Mouse (Mus musculus): ENCODE data around the gene Btbd2. TPM values are rescaled to one million over a fixed set of nuclear protein-coding genes. Genes with fewer than 3 reads are reported as not detected.
A peak's percentile ranks its signal among the peaks of the same experiment; 100 is the strongest.

The Btbd2 gene
- polyA plus RNA-seq, 1 experiment from 2014 or later, result 12.7 TPM

GRCm38 (mm10) chr10:80697812-80698211 lies 40.9 kb upstream of the Btbd2 start:
- H3K27me3 ChIP-seq, result no peaks in the 10 kb centered on the region
- peak overlapping the region; percentile 37 for H3K4me3 ChIP-seq (replicated peaks)
- WGBS (ENCODE audit: insufficient replicate concordance), result 15% methylated on average over 9 of the region's 9 CpGs
- peak overlapping the region; percentile 69 for H3K4me2 ChIP-seq
- peaks cover 91% of the 10 kb centered on the region for H3K4me1 ChIP-seq (replicated peaks)
- peak overlapping the region; percentile 93 for H3K27ac ChIP-seq
- H3K36me3 ChIP-seq, result peaks cover 27% of the 10 kb centered on the region
- H3K9me3 ChIP-seq (replicated peaks), result no peaks in the 10 kb centered on the region
- H3K9ac ChIP-seq, result peak overlapping the region; percentile 76
- peak; percentile 71 for ATAC-seq (ENCODE audit: low read depth)
- DNase-seq, result peak; percentile 92

GRCm38 (mm10) chr10:80697393-80697787 lies 40.5 kb upstream of the Btbd2 start:
- DNase-seq, result no peak
- Histone ChIP-seq H3K9ac (peak overlapping the region; percentile 76), H3K36me3 (peaks cover 27% of the 10 kb centered on the region), H3K27me3 (no peaks in the 10 kb centered on the region), H3K4me1 (replicated peaks) (peaks cover 92% of the 10 kb centered on the region), H3K4me2 (peak overlapping the region; percentile 69), H3K9me3 (replicated peaks) (no peaks in the 10 kb centered on the region), H3K27ac (peak overlapping the region; percentile 93), H3K4me3 (replicated peaks) (peak overlapping the region; percentile 37)
- WGBS (ENCODE audit: insufficient replicate concordance), result 61% methylated on average over 8 of the region's 8 CpGs
- ATAC-seq (ENCODE audit: low read depth), result no peak

DNA sequence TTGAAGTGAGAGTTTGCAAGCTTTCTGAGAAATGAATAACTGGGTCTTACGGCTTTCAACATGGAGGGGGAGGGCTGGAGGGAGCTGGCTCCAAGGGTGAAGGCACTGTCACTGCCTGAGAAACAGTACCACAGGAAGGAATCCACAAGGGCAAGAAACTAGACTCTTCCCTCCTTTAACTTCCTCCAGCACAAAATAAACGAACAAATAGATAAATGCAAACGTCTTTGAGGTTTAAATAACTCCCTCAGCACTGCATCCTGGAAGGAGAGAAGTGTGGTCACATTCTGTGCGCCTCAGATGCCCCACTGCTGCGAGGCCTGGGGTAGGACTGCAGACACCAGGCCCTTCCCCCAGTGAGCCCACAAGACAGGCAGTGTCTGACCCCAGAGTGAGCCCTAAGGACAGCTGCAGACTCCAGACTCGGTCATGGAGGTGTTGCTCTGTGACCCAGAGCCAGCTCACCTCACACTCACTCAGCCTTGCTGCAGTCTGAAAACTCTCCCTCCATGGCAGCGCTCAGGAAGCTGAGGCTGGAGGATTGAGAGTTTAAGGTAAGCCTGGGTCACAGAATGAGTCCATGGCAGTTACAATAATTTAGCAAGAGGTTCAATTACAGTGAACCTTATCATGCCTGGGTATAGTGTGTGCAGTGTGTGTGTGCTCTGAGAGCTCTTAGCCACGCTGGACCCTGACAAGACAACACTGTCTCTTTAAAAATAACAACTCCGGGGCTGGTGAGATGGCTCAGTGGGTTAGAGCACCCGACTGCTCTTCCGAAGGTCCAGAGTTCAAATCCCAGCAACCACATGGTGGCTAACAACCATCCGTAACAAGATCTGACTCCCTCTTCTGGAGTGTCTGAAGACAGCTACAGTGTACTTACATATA lies 39.9 kb upstream of the Btbd2 start:
- peak overlapping the region; percentile 69 for H3K4me2 ChIP-seq
- peak overlapping the region; percentile 83 for H3K27ac ChIP-seq
- no peaks in the 10 kb centered on the region for H3K27me3 ChIP-seq
- WGBS (ENCODE audit: insufficient replicate concordance), result 32% methylated on average over 12 of the region's 12 CpGs
- peaks cover 28% of the 10 kb centered on the region for H3K36me3 ChIP-seq
- H3K4me1 ChIP-seq (replicated peaks), result peaks cover 99% of the 10 kb centered on the region
- no peaks in the 10 kb centered on the region for H3K9me3 ChIP-seq (replicated peaks)
- DNase-seq (no peak), ATAC-seq (ENCODE audit: low read depth) (no peak)
- H3K9ac ChIP-seq, result peak overlapping the region; percentile 48
- H3K4me3 ChIP-seq (replicated peaks), result no peak overlapping the region

DNA sequence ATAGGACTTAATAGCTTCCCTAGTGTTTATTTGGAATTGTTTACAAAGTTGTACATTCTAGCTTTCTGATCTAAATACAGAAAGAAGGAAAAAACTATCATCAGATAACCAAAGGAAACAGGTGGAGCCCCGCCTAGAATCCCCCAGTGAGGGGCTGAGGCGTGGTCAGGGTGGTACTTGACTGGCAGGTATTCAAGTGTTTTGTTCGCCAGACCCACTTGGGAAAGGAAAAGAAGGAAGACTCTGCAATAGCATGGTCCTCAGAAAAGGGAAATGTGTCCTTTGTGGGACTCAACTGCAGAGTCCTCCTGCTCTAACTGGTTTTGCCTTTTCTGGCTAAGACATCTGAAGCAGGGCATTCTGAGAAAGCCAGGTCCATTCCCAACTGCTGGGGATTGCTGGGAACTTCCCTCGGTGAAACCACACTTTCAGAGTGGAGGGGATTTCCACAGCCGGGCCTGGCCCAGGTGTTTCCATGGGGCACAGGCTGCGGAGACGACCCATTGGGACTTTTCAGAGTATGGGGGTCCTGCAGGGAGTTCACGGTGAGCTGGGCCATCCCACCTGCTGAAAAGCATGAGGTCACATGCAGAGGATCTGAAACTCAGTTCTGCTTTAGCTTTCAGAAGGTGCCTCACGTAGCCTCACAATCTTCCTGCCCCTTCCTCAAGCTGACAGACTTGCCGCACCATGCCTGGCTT lies 39.1 kb upstream of the Btbd2 start:
- 41% methylated on average over 10 of the region's 10 CpGs for WGBS (ENCODE audit: insufficient replicate concordance)
- Histone ChIP-seq H3K4me3 (replicated peaks) (no peak overlapping the region), H3K4me1 (replicated peaks) (peaks cover 96% of the 10 kb centered on the region), H3K27me3 (no peaks in the 10 kb centered on the region), H3K9me3 (replicated peaks) (no peaks in the 10 kb centered on the region), H3K9ac (peak overlapping the region; percentile 48), H3K36me3 (peaks cover 36% of the 10 kb centered on the region), H3K27ac (peak overlapping the region; percentile 83), H3K4me2 (peak overlapping the region; percentile 69)
- no peak for ATAC-seq (ENCODE audit: low read depth)
- no peak for DNase-seq

DNA sequence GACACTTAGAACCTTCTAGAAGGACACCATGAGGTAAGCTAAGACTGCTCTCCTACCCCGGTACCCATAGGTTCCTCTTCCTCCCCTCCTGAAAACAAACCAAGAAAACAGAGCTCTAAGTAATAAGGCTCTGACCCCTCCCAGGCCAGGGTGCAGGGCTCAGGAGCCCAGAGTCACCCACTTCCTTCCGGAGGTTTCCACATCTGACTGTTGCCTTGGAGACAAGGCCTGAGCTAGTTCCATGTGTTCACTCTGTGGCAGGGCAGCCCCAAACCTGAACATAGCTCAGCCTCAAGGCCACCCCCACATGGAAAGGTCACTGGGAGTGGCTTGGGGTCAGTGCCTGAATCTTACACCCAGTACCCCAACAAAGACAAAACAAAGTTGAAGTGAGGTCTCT lies 38.3 kb upstream of the Btbd2 start:
- whole genome bisulfite sequencing (ENCODE audit: insufficient replicate concordance), result 10% methylated on average over 2 of the region's 2 CpGs
- Histone ChIP-seq H3K9me3 (replicated peaks) (no peaks in the 10 kb centered on the region), H3K4me3 (replicated peaks) (no peak overlapping the region), H3K4me1 (replicated peaks) (peaks cover 88% of the 10 kb centered on the region), H3K9ac (peak overlapping the region; percentile 48), H3K36me3 (peaks cover 44% of the 10 kb centered on the region), H3K27ac (peak overlapping the region; percentile 83), H3K27me3 (no peaks in the 10 kb centered on the region), H3K4me2 (peak overlapping the region; percentile 25)
- peak; percentile 56 for DNase-seq
- peak; percentile 17 for ATAC-seq (ENCODE audit: low read depth)

DNA sequence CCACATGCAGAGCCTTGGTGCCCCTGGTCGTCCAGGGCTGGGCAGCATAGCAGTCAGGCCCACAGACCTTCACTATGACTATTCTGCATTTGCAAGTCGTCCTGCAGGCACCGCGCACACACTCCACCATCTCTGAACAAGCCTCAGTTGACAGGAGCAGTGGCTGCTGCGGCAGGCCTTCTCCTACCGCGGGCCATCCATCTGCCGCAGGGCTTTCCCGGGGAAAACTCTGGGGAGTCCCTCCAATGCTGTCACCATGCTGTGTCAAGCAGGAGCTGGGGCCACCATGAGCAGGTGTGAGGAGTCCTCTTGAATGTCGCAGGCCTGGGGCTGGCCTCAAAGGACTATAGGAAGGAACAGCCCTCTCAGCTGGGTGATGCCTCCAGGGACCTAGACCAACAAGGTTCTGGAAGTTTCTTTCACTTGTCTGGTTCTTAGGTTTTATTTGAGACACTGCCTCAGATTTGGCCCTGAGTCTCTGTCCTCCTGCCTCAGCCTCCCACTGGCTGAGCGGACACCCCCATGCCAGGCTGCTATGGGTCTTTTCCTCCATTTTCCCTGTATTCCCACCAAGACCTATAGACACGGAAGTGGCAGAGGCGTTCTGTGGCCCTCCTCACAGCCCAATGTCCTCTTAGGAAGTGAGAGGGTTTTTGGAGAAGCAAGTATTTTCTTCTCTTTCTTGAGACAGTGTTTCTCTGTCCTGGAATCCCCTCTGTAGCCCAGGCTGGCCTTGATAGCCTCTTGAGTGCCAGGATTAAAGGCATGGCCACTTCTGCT lies 37.5 kb upstream of the Btbd2 start:
- peak overlapping the region; percentile 83 for H3K27ac ChIP-seq
- WGBS (ENCODE audit: insufficient replicate concordance), result 86% methylated on average over 13 of the region's 13 CpGs
- H3K36me3 ChIP-seq, result peaks cover 52% of the 10 kb centered on the region

DNA sequence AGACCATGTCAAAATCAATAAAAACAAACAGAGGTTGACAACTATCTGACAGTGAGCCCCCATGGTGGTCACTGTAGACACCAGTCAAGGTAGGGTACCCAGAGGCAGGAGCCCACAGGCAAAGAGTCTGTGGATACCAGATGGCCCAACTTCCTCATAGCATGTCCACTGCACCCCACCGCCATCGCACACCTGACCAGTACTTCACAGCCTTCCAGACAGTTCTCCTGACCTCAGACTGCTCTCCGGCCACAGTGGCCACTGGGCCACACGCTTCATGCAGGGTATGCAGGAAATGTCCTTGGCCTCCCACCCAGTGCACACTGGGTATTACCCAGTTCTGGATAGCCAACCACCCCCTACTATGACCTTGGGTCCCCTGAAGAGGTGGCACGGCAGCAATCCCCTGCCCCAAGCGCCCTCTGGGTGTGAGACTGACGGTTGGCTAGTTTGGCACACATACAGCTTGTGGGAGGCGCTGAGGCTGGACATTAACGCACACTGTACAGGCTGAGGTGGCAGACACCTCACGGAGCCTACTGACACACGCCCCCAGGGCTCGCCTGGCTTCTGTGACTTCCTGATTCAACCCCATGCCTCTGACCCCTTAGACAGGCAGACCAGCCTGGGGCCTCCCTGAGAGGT lies 36.7 kb upstream of the Btbd2 start:
- Histone ChIP-seq H3K4me3 (replicated peaks) (no peak overlapping the region), H3K4me2 (no peak overlapping the region), H3K9ac (peak overlapping the region; percentile 18; the same call in 1 of the 2 replicates), H3K4me1 (replicated peaks) (peaks cover 72% of the 10 kb centered on the region), H3K9me3 (replicated peaks) (no peaks in the 10 kb centered on the region), H3K27ac (peak overlapping the region; percentile 83), H3K36me3 (peaks cover 53% of the 10 kb centered on the region), H3K27me3 (no peaks in the 10 kb centered on the region)
- ATAC-seq (ENCODE audit: low read depth) (no peak), DNase-seq (no peak)
- 75% methylated on average over 12 of the region's 12 CpGs for WGBS (ENCODE audit: insufficient replicate concordance)

More for the DNA sequence above, 37.5 kb upstream of the Btbd2 start:
- H3K27me3 ChIP-seq, result no peaks in the 10 kb centered on the region
- no peak overlapping the region for H3K4me3 ChIP-seq (replicated peaks)
- peaks cover 80% of the 10 kb centered on the region for H3K4me1 ChIP-seq (replicated peaks)
- no peaks in the 10 kb centered on the region for H3K9me3 ChIP-seq (replicated peaks)
- H3K4me2 ChIP-seq, result peak overlapping the region; percentile 25; the same call in 1 of the 2 replicates
- ATAC-seq (ENCODE audit: low read depth) (no peak), DNase-seq (no peak)
- peak overlapping the region; percentile 48 for H3K9ac ChIP-seq

- Histone ChIP-seq H3K4me3 (replicated peaks) (no peak overlapping the region), H3K9me3 (replicated peaks) (no peaks in the 10 kb centered on the region), H3K4me1 (replicated peaks) (peaks cover 62% of the 10 kb centered on the region), H3K4me2 (0 out of 2 replicates have a peak overlapping the region, but pooled peaks have one; percentile 2), H3K27ac (peak overlapping the region; percentile 65), H3K27me3 (no peaks in the 10 kb centered on the region), H3K9ac (peak overlapping the region; percentile 20; the same call in 1 of the 2 replicates), H3K36me3 (peaks cover 54% of the 10 kb centered on the region)
- no peak for DNase-seq
- no peak for ATAC-seq (ENCODE audit: low read depth)
- WGBS (ENCODE audit: insufficient replicate concordance), result 50% methylated on average over 14 of the region's 14 CpGs
Observed at GRCm38 (mm10) chr10:80692249-80693165, 35.6 kb upstream of the Btbd2 start.

DNA sequence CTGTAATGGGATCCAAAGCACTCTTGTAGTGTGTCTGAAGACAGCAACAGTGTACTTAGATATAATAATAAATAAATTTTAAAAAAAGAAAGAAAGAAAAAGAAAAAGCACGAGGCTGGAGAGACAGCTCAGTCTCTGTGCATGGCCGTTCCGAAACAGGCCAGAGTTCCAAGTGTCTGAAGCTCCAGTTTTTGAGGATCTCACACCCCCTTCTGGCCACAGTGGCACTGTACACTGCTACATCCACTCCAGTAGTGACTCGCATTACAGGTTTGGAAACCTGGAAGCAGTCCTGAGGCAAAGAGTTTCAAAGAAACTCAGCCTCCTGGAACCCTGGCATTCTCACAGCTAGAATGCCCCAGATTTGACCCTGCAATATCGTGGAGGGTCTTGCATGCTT lies 31.0 kb upstream of the Btbd2 start:
- Histone ChIP-seq H3K4me2 (no peak overlapping the region), H3K4me3 (replicated peaks) (no peak overlapping the region), H3K27ac (no peak overlapping the region), H3K9me3 (replicated peaks) (no peaks in the 10 kb centered on the region), H3K9ac (no peak overlapping the region), H3K36me3 (peaks cover 76% of the 10 kb centered on the region), H3K4me1 (replicated peaks) (peaks cover 59% of the 10 kb centered on the region), H3K27me3 (no peaks in the 10 kb centered on the region)
- WGBS (ENCODE audit: insufficient replicate concordance), result 42% methylated on average over 5 of the region's 5 CpGs
- peak; percentile 49; the same call in 1 of the 2 replicates for ATAC-seq (ENCODE audit: low read depth)
- peak; percentile 64 for DNase-seq

DNA sequence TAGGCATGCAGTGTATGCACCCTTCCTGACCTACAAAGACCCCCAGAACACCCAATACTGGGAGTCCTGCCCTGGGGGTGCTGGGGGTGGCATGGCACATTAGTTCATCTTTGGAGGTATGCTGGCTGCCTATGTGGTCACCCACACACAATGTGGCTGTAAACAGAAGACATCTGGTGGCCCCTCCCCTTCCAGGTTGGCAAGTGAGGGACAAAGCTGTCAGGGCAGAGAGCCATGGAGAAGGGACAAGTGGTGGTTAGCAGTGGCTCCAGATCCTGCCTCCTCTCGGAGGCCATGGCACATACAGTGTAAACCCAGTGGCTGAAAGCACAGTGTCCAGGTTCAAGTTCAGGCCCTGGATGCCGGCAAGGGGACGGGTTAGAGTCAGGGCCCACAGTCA lies 29.7 kb upstream of the Btbd2 start:
- Histone ChIP-seq H3K36me3 (peaks cover 75% of the 10 kb centered on the region), H3K27me3 (no peaks in the 10 kb centered on the region), H3K4me1 (replicated peaks) (peaks cover 48% of the 10 kb centered on the region), H3K9me3 (replicated peaks) (no peaks in the 10 kb centered on the region), H3K9ac (peak overlapping the region; percentile 33; the same call in 1 of the 2 replicates), H3K27ac (peak overlapping the region; percentile 97), H3K4me3 (replicated peaks) (no peak overlapping the region), H3K4me2 (no peak overlapping the region)
- no peak for ATAC-seq (ENCODE audit: low read depth)
- WGBS (ENCODE audit: insufficient replicate concordance), result 83% methylated on average over 3 of the region's 3 CpGs
- no peak for DNase-seq

All from liver, embryonic 13.5 days (tissue).